Mouse (Mus musculus): ENCODE measurements at regions not wholly inside any gene's neighbourhood (a gene's known extent, or its start where the extent isn't known, plus 50 kb on each side); places are given as distances from the start of the nearest gene placed in this dataset.

- no peak overlapping the region for H3K4me3 ChIP-seq (ENCODE audit: low read length)
- no peaks in the 10 kb centered on the region for H3K36me3 ChIP-seq (ENCODE audit: insufficient read depth, low read length)
- WGBS = 62% methylated on average over 5 of the region's 5 CpGs
- no peaks in the 10 kb centered on the region for H3K4me1 ChIP-seq (ENCODE audit: insufficient read depth, low read length)
- no peaks in the 10 kb centered on the region for H3K27me3 ChIP-seq (ENCODE audit: insufficient read depth, low read length)
- no peak overlapping the region for H3K9ac ChIP-seq (replicated peaks; ENCODE audit: low read length)
- DNase-seq (ENCODE audit: low spot score) (no peak), ATAC-seq (no peak)
- no peaks in the 10 kb centered on the region for H3K9me3 ChIP-seq (ENCODE audit: low read length)
- no peak for TF ChIP-seq CTCF (IDR thresholded peaks at IDR 0.05; ENCODE audit: low read depth)
- H3K27ac ChIP-seq = no peak overlapping the region
- H3K4me2 ChIP-seq (ENCODE audit: low read depth, low read length) = no peak overlapping the region
These were observed 122.4 kb downstream of the Slc35b3 start for GRCm38 (mm10) chr13:38838231-38838630.

GRCm38 (mm10) chr13:38825649-38826048, 135.0 kb downstream of the Slc35b3 start:
- H3K36me3 ChIP-seq (ENCODE audit: insufficient read depth, low read length) = no peaks in the 10 kb centered on the region
- no peaks in the 10 kb centered on the region for H3K4me1 ChIP-seq (ENCODE audit: insufficient read depth, low read length)
- no peak overlapping the region for H3K27ac ChIP-seq
- H3K9ac ChIP-seq (replicated peaks; ENCODE audit: low read length) = no peak overlapping the region
- H3K4me2 ChIP-seq (ENCODE audit: low read depth, low read length) = no peak overlapping the region
- DNase-seq (ENCODE audit: low spot score) (no peak), ATAC-seq (no peak)
- no peaks in the 10 kb centered on the region for H3K27me3 ChIP-seq (ENCODE audit: insufficient read depth, low read length)
- 14% methylated on average over 2 of the region's 2 CpGs for WGBS
- H3K4me3 ChIP-seq (ENCODE audit: low read length) = no peak overlapping the region
- no peaks in the 10 kb centered on the region for H3K9me3 ChIP-seq (ENCODE audit: low read length)
- TF ChIP-seq CTCF (IDR thresholded peaks at IDR 0.05; ENCODE audit: low read depth) = no peak

GRCm38 (mm10) chr13:38819526-38819925, 141.1 kb downstream of the Slc35b3 start:
- Histone ChIP-seq H3K9me3 (ENCODE audit: low read length) (no peaks in the 10 kb centered on the region), H3K36me3 (ENCODE audit: insufficient read depth, low read length) (no peaks in the 10 kb centered on the region), H3K27ac (no peak overlapping the region), H3K4me1 (ENCODE audit: insufficient read depth, low read length) (no peaks in the 10 kb centered on the region), H3K27me3 (ENCODE audit: insufficient read depth, low read length) (no peaks in the 10 kb centered on the region), H3K9ac (replicated peaks; ENCODE audit: low read length) (no peak overlapping the region), H3K4me2 (ENCODE audit: low read depth, low read length) (no peak overlapping the region), H3K4me3 (ENCODE audit: low read length) (no peak overlapping the region)
- no peak for DNase-seq (ENCODE audit: low spot score)
- no peak for TF ChIP-seq CTCF (IDR thresholded peaks at IDR 0.05; ENCODE audit: low read depth)
- no peak for ATAC-seq
- WGBS = 71% methylated on average over 3 of the region's 3 CpGs

- WGBS = 88% methylated on average over 1 of the region's 1 CpGs
- Histone ChIP-seq H3K36me3 (ENCODE audit: insufficient read depth, low read length) (no peaks in the 10 kb centered on the region), H3K4me1 (ENCODE audit: insufficient read depth, low read length) (no peaks in the 10 kb centered on the region), H3K27ac (no peak overlapping the region), H3K27me3 (ENCODE audit: insufficient read depth, low read length) (no peaks in the 10 kb centered on the region), H3K4me3 (ENCODE audit: low read length) (no peak overlapping the region), H3K4me2 (ENCODE audit: low read depth, low read length) (no peak overlapping the region), H3K9ac (replicated peaks; ENCODE audit: low read length) (no peak overlapping the region), H3K9me3 (ENCODE audit: low read length) (no peaks in the 10 kb centered on the region)
- TF ChIP-seq CTCF (IDR thresholded peaks at IDR 0.05; ENCODE audit: low read depth) = no peak
- ATAC-seq (no peak), DNase-seq (ENCODE audit: low spot score) (no peak)
These were observed 141.9 kb downstream of the Slc35b3 start for GRCm38 (mm10) chr13:38818781-38819180.

GRCm38 (mm10) chr13:38816296-38816695, 144.4 kb downstream of the Slc35b3 start:
- no peak overlapping the region for H3K4me2 ChIP-seq (ENCODE audit: low read depth, low read length)
- peak; percentile 28 for DNase-seq (ENCODE audit: low spot score)
- 0 out of 2 replicates have a peak, but pooled peaks have one; percentile 47 for ATAC-seq

GRCm38 (mm10) chr13:38815002-38815707, 145.5 kb downstream of the Slc35b3 start:
- ATAC-seq (0 out of 2 replicates have a peak, but pooled peaks have one; percentile 38), DNase-seq (ENCODE audit: low spot score) (no peak)
- no peak overlapping the region for H3K27ac ChIP-seq
- H3K4me3 ChIP-seq (ENCODE audit: low read length) = no peak overlapping the region
- H3K9me3 ChIP-seq (ENCODE audit: low read length) = no peaks in the 10 kb centered on the region
- WGBS = 56% methylated on average over 19 of the region's 19 CpGs
- H3K4me2 ChIP-seq (ENCODE audit: low read depth, low read length) = no peak overlapping the region
- no peak overlapping the region for H3K9ac ChIP-seq (replicated peaks; ENCODE audit: low read length)
- H3K4me1 ChIP-seq (ENCODE audit: insufficient read depth, low read length) = no peaks in the 10 kb centered on the region
- TF ChIP-seq CTCF (IDR thresholded peaks at IDR 0.05; ENCODE audit: low read depth) = no peak
- no peaks in the 10 kb centered on the region for H3K27me3 ChIP-seq (ENCODE audit: insufficient read depth, low read length)
- H3K36me3 ChIP-seq (ENCODE audit: insufficient read depth, low read length) = no peaks in the 10 kb centered on the region

More at GRCm38 (mm10) chr13:38816296-38816695, 144.4 kb downstream of the Slc35b3 start:
- Histone ChIP-seq H3K9me3 (ENCODE audit: low read length) (no peaks in the 10 kb centered on the region), H3K4me1 (ENCODE audit: insufficient read depth, low read length) (no peaks in the 10 kb centered on the region), H3K4me3 (ENCODE audit: low read length) (no peak overlapping the region), H3K9ac (replicated peaks; ENCODE audit: low read length) (no peak overlapping the region), H3K27ac (no peak overlapping the region), H3K27me3 (ENCODE audit: insufficient read depth, low read length) (no peaks in the 10 kb centered on the region), H3K36me3 (ENCODE audit: insufficient read depth, low read length) (no peaks in the 10 kb centered on the region)
- WGBS = 54% methylated on average over 9 of the region's 9 CpGs
- no peak for TF ChIP-seq CTCF (IDR thresholded peaks at IDR 0.05; ENCODE audit: low read depth)

- no peak for TF ChIP-seq CTCF (IDR thresholded peaks at IDR 0.05; ENCODE audit: low read depth)
- no peaks in the 10 kb centered on the region for H3K9me3 ChIP-seq (ENCODE audit: low read length)
- WGBS = 60% methylated on average over 11 of the region's 11 CpGs
- no peak overlapping the region for H3K9ac ChIP-seq (replicated peaks; ENCODE audit: low read length)
- peak overlapping the region; percentile 38 for H3K4me2 ChIP-seq (ENCODE audit: low read depth, low read length)
- no peaks in the 10 kb centered on the region for H3K4me1 ChIP-seq (ENCODE audit: insufficient read depth, low read length)
- H3K36me3 ChIP-seq (ENCODE audit: insufficient read depth, low read length) = no peaks in the 10 kb centered on the region
- H3K4me3 ChIP-seq (ENCODE audit: low read length) = no peak overlapping the region
- DNase-seq (ENCODE audit: low spot score) (peak; percentile 30), ATAC-seq (no peak)
- no peak overlapping the region for H3K27ac ChIP-seq
- no peaks in the 10 kb centered on the region for H3K27me3 ChIP-seq (ENCODE audit: insufficient read depth, low read length)
These were observed 139.7 kb upstream of the Eef1e1 start for GRCm38 (mm10) chr13:38798514-38798913.

All from hindbrain, postnatal 0 days (tissue).